Mouse (Mus musculus) ES-E14 (cell line): Measurements from ENCODE around the gene Asphd1. TPM values are rescaled to one million over a fixed set of nuclear protein-coding genes. Genes with fewer than 3 reads are reported as not detected.
A peak's percentile ranks its signal among the peaks of the same experiment; 100 is the strongest.

Source experiments
- DNase-seq: peaks from one replicate; pipeline ENCODE4 v3.0.0-alpha.2; 2013; ENCODE audit warnings: low read depth, low spot score
- H3K27ac ChIP-seq: 2 replicates; pipeline ENCODE4 v1.5.1; 2012; ENCODE audit warnings: low read depth, mild to moderate bottlenecking, low read length, moderate library complexity, mixed read lengths; ENCODE audit not compliant: poor library complexity, insufficient read depth, severe bottlenecking
- H3K36me3 ChIP-seq: 2 replicates; pipeline ENCODE4 v1.6.1; 2012; ENCODE audit warnings: mild to moderate bottlenecking, low read length, moderate library complexity, mixed read lengths; ENCODE audit not compliant: control insufficient read depth, poor library complexity, insufficient read depth, severe bottlenecking
- H3K4me1 ChIP-seq, 2 experiments: fragments of 150-350 bp in 1 of 2; sonication (generic) in 1 of 2; 2 replicates each; pipeline ENCODE4 v1.6.1; 2012; ENCODE audit warnings: low read length in 2 of 2, mild to moderate bottlenecking in 1 of 2, mixed read lengths in 1 of 2; ENCODE audit not compliant: control insufficient read depth in 2 of 2, insufficient read depth in 2 of 2, poor library complexity in 1 of 2
- H3K4me3 ChIP-seq, 2 experiments: fragments of 150-350 bp in 1 of 2; sonication (generic) in 1 of 2; 2 replicates each; pipeline ENCODE4 v1.5.1; 2012; ENCODE audit warnings: low read length in 2 of 2, low read depth in 1 of 2, mild to moderate bottlenecking in 1 of 2, mixed read lengths in 1 of 2; ENCODE audit not compliant: insufficient read depth in 1 of 2, poor library complexity in 1 of 2, severe bottlenecking in 1 of 2
- H3K9ac ChIP-seq: 2 replicates; pipeline ENCODE4 v1.6.1; 2012; ENCODE audit warnings: low read depth, mild to moderate bottlenecking, low read length, mixed read lengths; ENCODE audit not compliant: poor library complexity, insufficient read depth, severe bottlenecking
- H3K9me3 ChIP-seq: fragments of 150-350 bp; sonication (generic); 2 replicates; pipeline ENCODE4 v1.6.1; 2012; ENCODE audit warnings: low read depth, mild to moderate bottlenecking, low read length; ENCODE audit not compliant: control insufficient read depth, insufficient read depth
- CHD2 ChIP-seq: IDR thresholded peaks from 2 replicates; pipeline ENCODE4 v1.6.1; 2014; ENCODE audit warnings: mild to moderate bottlenecking, low read depth, low read length, inconsistent platforms
- HCFC1 ChIP-seq: IDR thresholded peaks from 2 replicates; pipeline ENCODE4 v1.6.1; 2012; ENCODE audit warnings: low read length, inconsistent platforms, borderline replicate concordance; ENCODE audit not compliant: insufficient read depth
- MAFK ChIP-seq: IDR thresholded peaks from 2 replicates; pipeline ENCODE4 v1.6.1; 2014; ENCODE audit warnings: mild to moderate bottlenecking, low read depth, low read length, inconsistent platforms; ENCODE audit not compliant: insufficient read depth
- ZC3H11A ChIP-seq: IDR thresholded peaks from 2 replicates; pipeline ENCODE4 v1.6.1; 2012; ENCODE audit warnings: low read depth, mild to moderate bottlenecking, inconsistent platforms, low read length, borderline replicate concordance
- ZNF384 ChIP-seq: IDR thresholded peaks from 2 replicates; pipeline ENCODE4 v1.6.1; 2012; ENCODE audit warnings: low read depth, low read length, inconsistent platforms
- in situ Hi-C, 2 experiments: fragments of 600-800 bp; cut with MboI; formaldehyde crosslinking; loops; one replicate each; pipeline ENCODE4 v1.15.1; 2025; ENCODE audit warnings: low sequenced_read_pairs in 2 of 2, inconsistent platforms in 1 of 2; ENCODE audit not compliant: unreplicated experiment in 2 of 2
- total RNA-seq: library from RNA; depleted of rRNA; stranded (reverse); fragments of 300-350 nt; gene quantifications from 2 replicates; pipeline ENCODE4 v1.2.3, GENCODE M21; 2012

Asphd1 gene
- total RNA-seq, 1 experiment = 1.0 TPM

- DNase-seq = no peak
Observed at GRCm38 (mm10) chr7:126959780-126960179, 10.4 kb upstream of the Asphd1 start.

DNA sequence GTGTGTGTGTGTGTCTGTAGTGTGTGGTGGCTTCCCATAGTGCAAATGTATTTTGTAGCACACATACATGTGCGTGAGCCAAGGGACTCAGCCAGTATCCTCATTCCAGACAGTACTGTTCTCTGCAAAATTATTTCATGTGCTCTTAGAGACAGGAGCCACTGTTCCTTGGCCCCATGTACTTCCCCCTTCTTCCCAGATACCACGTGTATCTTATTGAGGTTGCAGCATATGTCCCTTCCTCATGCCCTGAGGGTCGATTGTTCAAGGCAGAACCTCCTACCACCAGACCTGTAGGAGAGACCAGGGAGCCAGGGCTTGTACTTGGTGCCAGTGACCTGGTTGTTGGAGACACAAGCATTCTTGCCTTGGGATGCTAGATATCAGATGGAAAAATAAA, 5.7 kb upstream of the Asphd1 start:
- H3K36me3 ChIP-seq = no peaks in the 10 kb centered on the region
- no peak overlapping the region for H3K27ac ChIP-seq
- H3K9ac ChIP-seq = no peak overlapping the region
- TF ChIP-seq CHD2 = no peak
- in situ Hi-C loops = no loop called here
- H3K9me3 ChIP-seq = no peaks in the 10 kb centered on the region
- DNase-seq = no peak
- peaks cover 0 to 6% of the 10 kb centered on the region in 2 experiments; a peak in 1 of 4 replicates for H3K4me1 ChIP-seq
- no peak overlapping the region for H3K4me3 ChIP-seq

More at GRCm38 (mm10) chr7:126959780-126960179, 10.4 kb upstream of the Asphd1 start:
- no peak overlapping the region for H3K4me3 ChIP-seq
- no peaks in the 10 kb centered on the region for H3K36me3 ChIP-seq
- H3K9ac ChIP-seq = no peak overlapping the region
- no peak overlapping the region for H3K27ac ChIP-seq
- H3K4me1 ChIP-seq = peaks cover 0 to 5% of the 10 kb centered on the region in 2 experiments; a peak in 1 of 4 replicates
- no peaks in the 10 kb centered on the region for H3K9me3 ChIP-seq
- no peak for TF ChIP-seq HCFC1
- no peak for TF ChIP-seq CHD2
- no peak for TF ChIP-seq ZNF384
- TF ChIP-seq ZC3H11A = no peak
- in situ Hi-C loops = no loop called here

GRCm38 (mm10) chr7:126952646-126953045, 3.3 kb upstream of the Asphd1 start:
- H3K27ac ChIP-seq = no peak overlapping the region
- TF ChIP-seq ZC3H11A (no peak), HCFC1 (no peak), MAFK (no peak), ZNF384 (no peak)
- no peak overlapping the region for H3K4me3 ChIP-seq
- H3K9me3 ChIP-seq = no peaks in the 10 kb centered on the region
- H3K4me1 ChIP-seq = peaks cover 0 to 9% of the 10 kb centered on the region in 2 experiments; a peak in 1 of 4 replicates
- no peak overlapping the region for H3K9ac ChIP-seq
- in situ Hi-C loops = no loop called here
- no peak for DNase-seq
- H3K36me3 ChIP-seq = no peaks in the 10 kb centered on the region

GRCm38 (mm10) chr7:126951741-126952140, 2.4 kb upstream of the Asphd1 start:
- no peaks in the 10 kb centered on the region for H3K9me3 ChIP-seq
- H3K4me1 ChIP-seq = peaks cover 0 to 9% of the 10 kb centered on the region in 2 experiments; a peak in 1 of 4 replicates
- no peak overlapping the region for H3K27ac ChIP-seq
- TF ChIP-seq HCFC1 = no peak
- no peak for TF ChIP-seq MAFK
- TF ChIP-seq CHD2 = no peak
- no peak for TF ChIP-seq ZNF384
- no peak for TF ChIP-seq ZC3H11A
- no peaks in the 10 kb centered on the region for H3K36me3 ChIP-seq
- in situ Hi-C loops = no loop called here
- no peak for DNase-seq
- no peak overlapping the region for H3K9ac ChIP-seq
- H3K4me3 ChIP-seq = no peak overlapping the region

- Histone ChIP-seq H3K27ac (no peak overlapping the region), H3K4me1 (peaks cover 0 to 9% of the 10 kb centered on the region in 2 experiments; a peak in 1 of 4 replicates), H3K36me3 (no peaks in the 10 kb centered on the region), H3K9me3 (no peaks in the 10 kb centered on the region), H3K4me3 (peak overlapping the region; percentile 21 to 76), H3K9ac (no peak overlapping the region)
- no peak for DNase-seq
- in situ Hi-C loops = no loop called here
- no peak for TF ChIP-seq ZC3H11A
- TF ChIP-seq HCFC1 = no peak
- TF ChIP-seq CHD2 = no peak
- no peak for TF ChIP-seq ZNF384
- TF ChIP-seq MAFK = no peak
Observed at GRCm38 (mm10) chr7:126950647-126951615, 1.5 kb upstream of the Asphd1 start.
